Mouse (Mus musculus) thymus, postnatal 14 days (tissue): ENCODE results near the gene Slc22a21.

Source experiments
- DNase-seq: peaks from one replicate; pipeline ENCODE4 v3.0.0; 2021

Gene Slc22a21

GRCm38 (mm10) chr11:53899981-53900380 is 80.2 kb downstream of the Slc22a21 start:
- DNase-seq: no peak
